Mouse (Mus musculus) limb, embryonic 15.5 days (tissue): ENCODE measurements around the gene Dydc1. TPM values are rescaled to one million over a fixed set of nuclear protein-coding genes. Genes with fewer than 3 reads are reported as not detected.

ENCODE experiments used
- ATAC-seq: fragments of 200-750 bp; cut with Nextera tagmentation; 2 replicates; pipeline ENCODE4 v1.8.0; 2017; ENCODE audit warnings: low read depth, moderate TSS enrichment; ENCODE audit not compliant: insufficient number of reproducible peaks, low FRiP score, low TSS enrichment
- H3K27ac ChIP-seq: fragments of 300-500 bp; sonication (generic); 2 replicates; pipeline ENCODE4 v1.5.1; 2015; ENCODE audit warnings: moderate library complexity, mild to moderate bottlenecking, inconsistent platforms
- H3K27me3 ChIP-seq: fragments of 300-500 bp; sonication (generic); 2 replicates; pipeline ENCODE4 v1.6.1; 2015; ENCODE audit warnings: inconsistent platforms
- H3K36me3 ChIP-seq: fragments of 300-500 bp; sonication (generic); 2 replicates; pipeline ENCODE4 v1.6.1; 2015; ENCODE audit warnings: inconsistent platforms
- H3K4me1 ChIP-seq: fragments of 300-500 bp; sonication (generic); 2 replicates; pipeline ENCODE4 v1.6.1; 2015; ENCODE audit warnings: inconsistent platforms
- H3K4me2 ChIP-seq: fragments of 300-500 bp; sonication (generic); 2 replicates; pipeline ENCODE4 v1.6.1; 2015; ENCODE audit warnings: mild to moderate bottlenecking, inconsistent platforms
- H3K4me3 ChIP-seq: fragments of 300-500 bp; sonication (generic); 2 replicates; pipeline ENCODE4 v1.5.1; 2015; ENCODE audit warnings: mild to moderate bottlenecking, inconsistent platforms
- H3K9ac ChIP-seq: fragments of 300-500 bp; sonication (generic); 2 replicates; pipeline ENCODE4 v1.6.1; 2015; ENCODE audit warnings: inconsistent platforms
- H3K9me3 ChIP-seq: fragments of 300-500 bp; sonication (generic); 2 replicates; pipeline ENCODE4 v1.6.1; 2016; ENCODE audit warnings: inconsistent platforms
- WGBS: fragments of 180-500 bp; shearing (Covaris S2); methylation state at CpG from one replicate; pipeline ENCODE4 v1.1.7; 2015; 5-methylcytosine and 5-hydroxymethylcytosine counted together
- polyA plus RNA-seq: library from polyadenylated mRNA; unstranded; fragments of >200 nt; fragmentation: Nextera tagmentation; extraction: Ambion mirVana; gene quantifications from 2 replicates; pipeline ENCODE4 v1.2.1, GENCODE M21; 2015

Gene Dydc1
- polyA plus RNA-seq, 1 experiment from 2014 or later = not detected

DNA sequence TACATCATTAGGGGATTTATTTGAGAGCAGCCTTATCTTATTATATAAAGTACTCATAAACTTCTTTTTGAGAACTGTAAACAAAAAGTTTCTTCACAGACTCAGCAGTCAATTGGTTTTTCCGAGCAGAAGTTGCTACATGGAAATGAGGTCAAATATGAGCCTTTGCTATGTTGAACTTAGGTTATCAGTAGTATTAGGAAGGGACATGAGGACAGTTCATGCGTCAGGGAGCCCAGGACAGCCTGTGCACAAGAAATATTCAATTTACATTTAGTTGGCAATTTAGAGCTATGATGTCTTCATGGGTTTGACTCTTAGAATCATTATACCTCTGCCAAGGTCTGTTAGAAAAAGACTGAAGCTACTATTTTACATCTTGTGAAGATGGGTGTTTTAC, 29.6 kb downstream of the Dydc1 start:
- Histone ChIP-seq H3K4me1 (no peaks in the 10 kb centered on the region), H3K27ac (no peak overlapping the region), H3K4me3 (no peak overlapping the region), H3K9me3 (no peaks in the 10 kb centered on the region), H3K36me3 (no peaks in the 10 kb centered on the region), H3K27me3 (no peaks in the 10 kb centered on the region), H3K9ac (no peak overlapping the region), H3K4me2 (no peak overlapping the region)
- WGBS = 76% methylated on average over 2 of the region's 2 CpGs
- no peak for ATAC-seq

GRCm38 (mm10) chr14:41104853-41105444, 32.2 kb downstream of the Dydc1 start, which contains the start of gene Mat1a:
TSS of gene Mat1a (plus strand) at chr14:41105035.
- no peaks in the 10 kb centered on the region for H3K9me3 ChIP-seq
- 64% methylated on average over 10 of the region's 10 CpGs for WGBS
- no peak for ATAC-seq
- H3K4me2 ChIP-seq = no peak within 1 kb of the TSS
- no peaks in the 10 kb centered on the region for H3K4me1 ChIP-seq
- no peak within 1 kb of the TSS for H3K9ac ChIP-seq
- no peaks in the 10 kb centered on the region for H3K27me3 ChIP-seq
- H3K36me3 ChIP-seq = no peaks in the 10 kb centered on the region
- H3K27ac ChIP-seq = no peak within 1 kb of the TSS
- no peak within 1 kb of the TSS for H3K4me3 ChIP-seq

DNA sequence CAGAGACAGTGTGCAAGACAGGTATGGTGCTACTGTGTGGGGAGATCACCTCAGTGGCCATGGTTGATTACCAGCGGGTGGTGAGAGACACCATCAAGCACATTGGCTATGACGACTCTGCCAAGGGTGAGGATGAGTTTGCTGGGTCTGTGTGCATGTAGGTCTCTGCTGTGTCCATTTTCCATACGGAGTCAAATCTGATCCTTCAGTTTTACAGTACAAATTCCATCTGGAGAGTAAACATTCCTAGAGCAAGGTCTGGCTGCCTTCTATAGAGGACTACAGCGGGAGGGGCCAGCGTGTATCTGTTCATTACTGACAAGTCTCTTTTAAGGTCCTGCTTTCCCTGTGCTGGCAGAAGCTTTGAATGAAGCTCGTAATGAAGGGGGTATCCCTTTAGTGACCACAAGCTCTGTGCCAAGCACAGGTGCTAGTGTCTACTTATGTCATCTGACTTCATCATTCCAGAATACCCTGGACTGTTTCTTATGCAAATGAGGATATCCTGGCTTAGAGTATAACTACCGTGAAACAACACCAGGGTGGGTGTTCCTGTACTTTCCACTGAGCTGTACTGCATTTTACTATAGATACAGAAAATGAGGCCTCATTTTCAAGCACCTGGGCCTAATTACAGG, 38.4 kb downstream of the Dydc1 start:
- Histone ChIP-seq H3K4me3 (no peak overlapping the region), H3K36me3 (no peaks in the 10 kb centered on the region), H3K4me2 (no peak overlapping the region), H3K27ac (no peak overlapping the region), H3K27me3 (no peaks in the 10 kb centered on the region), H3K4me1 (no peaks in the 10 kb centered on the region), H3K9me3 (no peaks in the 10 kb centered on the region), H3K9ac (no peak overlapping the region)
- ATAC-seq = no peak
- 87% methylated on average over 7 of the region's 7 CpGs for WGBS

DNA sequence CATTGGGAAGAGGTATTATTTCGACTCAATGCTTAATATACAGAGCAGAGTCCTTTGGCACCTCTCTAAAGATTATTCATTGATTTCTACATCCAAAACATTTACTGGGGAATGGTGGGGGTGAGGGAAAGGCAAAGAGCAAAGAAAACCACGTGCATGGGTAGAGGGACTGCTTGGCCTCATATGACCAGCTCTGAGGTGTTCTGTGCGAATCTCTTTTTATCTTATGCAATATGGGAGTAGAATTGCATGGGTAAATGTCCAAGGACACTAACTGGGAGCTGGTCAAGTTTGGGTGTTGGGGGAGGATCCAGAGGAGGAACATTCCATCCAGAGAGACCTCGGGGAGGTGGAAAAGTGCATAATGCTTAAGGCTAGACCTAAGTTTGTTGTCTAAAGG, 40.2 kb downstream of the Dydc1 start:
- ATAC-seq = no peak
- WGBS = 80% methylated on average over 4 of the region's 4 CpGs

DNA sequence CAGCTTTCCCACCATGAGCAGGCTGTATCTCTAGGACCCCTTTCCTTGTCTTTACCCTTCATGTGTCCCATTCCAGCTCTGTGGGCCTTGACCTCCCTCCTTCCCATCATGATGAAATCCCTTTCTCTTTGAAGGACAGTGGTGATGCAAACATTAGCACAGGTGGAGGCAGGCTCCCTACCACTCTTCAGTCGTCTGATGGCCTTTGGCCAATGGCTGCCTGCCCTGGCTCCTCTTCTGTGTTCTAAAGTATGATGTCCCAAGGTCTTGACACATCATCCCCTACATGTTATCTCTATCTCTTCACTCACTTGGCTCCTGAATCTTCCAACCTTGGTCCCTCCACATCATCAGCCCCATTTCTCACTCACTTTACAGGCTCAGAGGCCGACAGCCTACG, 43.6 kb downstream of the Dydc1 start:
- WGBS = 79% methylated on average over 3 of the region's 3 CpGs
- H3K4me3 ChIP-seq = no peak overlapping the region
- no peak for ATAC-seq

More for the DNA sequence above, 40.2 kb downstream of the Dydc1 start:
- Histone ChIP-seq H3K9ac (no peak overlapping the region), H3K9me3 (no peaks in the 10 kb centered on the region), H3K27ac (no peak overlapping the region), H3K4me3 (no peak overlapping the region), H3K36me3 (no peaks in the 10 kb centered on the region), H3K27me3 (no peaks in the 10 kb centered on the region), H3K4me2 (no peak overlapping the region), H3K4me1 (no peaks in the 10 kb centered on the region)

GRCm38 (mm10) chr14:41124683-41125082, 52.0 kb downstream of the Dydc1 start:
- Histone ChIP-seq H3K9ac (no peak overlapping the region), H3K4me2 (no peak overlapping the region), H3K27me3 (no peaks in the 10 kb centered on the region), H3K4me1 (no peaks in the 10 kb centered on the region), H3K9me3 (no peaks in the 10 kb centered on the region), H3K4me3 (no peak overlapping the region), H3K36me3 (no peaks in the 10 kb centered on the region), H3K27ac (no peak overlapping the region)
- WGBS = 88% methylated on average over 5 of the region's 5 CpGs
- no peak for ATAC-seq

More for the DNA sequence above, 43.6 kb downstream of the Dydc1 start:
- H3K4me1 ChIP-seq = no peaks in the 10 kb centered on the region
- no peak overlapping the region for H3K27ac ChIP-seq
- H3K9me3 ChIP-seq = no peaks in the 10 kb centered on the region
- H3K36me3 ChIP-seq = no peaks in the 10 kb centered on the region
- H3K9ac ChIP-seq = no peak overlapping the region
- no peaks in the 10 kb centered on the region for H3K27me3 ChIP-seq
- H3K4me2 ChIP-seq = no peak overlapping the region

GRCm38 (mm10) chr14:41127997-41128396, 55.3 kb downstream of the Dydc1 start:
- H3K4me1 ChIP-seq = no peaks in the 10 kb centered on the region
- H3K4me3 ChIP-seq = no peak overlapping the region
- no peak for ATAC-seq
- 18% methylated on average over 4 of the region's 4 CpGs for WGBS
- H3K9ac ChIP-seq = no peak overlapping the region
- no peak overlapping the region for H3K4me2 ChIP-seq
- no peaks in the 10 kb centered on the region for H3K9me3 ChIP-seq
- H3K36me3 ChIP-seq = no peaks in the 10 kb centered on the region
- H3K27me3 ChIP-seq = no peaks in the 10 kb centered on the region
- H3K27ac ChIP-seq = no peak overlapping the region

DNA sequence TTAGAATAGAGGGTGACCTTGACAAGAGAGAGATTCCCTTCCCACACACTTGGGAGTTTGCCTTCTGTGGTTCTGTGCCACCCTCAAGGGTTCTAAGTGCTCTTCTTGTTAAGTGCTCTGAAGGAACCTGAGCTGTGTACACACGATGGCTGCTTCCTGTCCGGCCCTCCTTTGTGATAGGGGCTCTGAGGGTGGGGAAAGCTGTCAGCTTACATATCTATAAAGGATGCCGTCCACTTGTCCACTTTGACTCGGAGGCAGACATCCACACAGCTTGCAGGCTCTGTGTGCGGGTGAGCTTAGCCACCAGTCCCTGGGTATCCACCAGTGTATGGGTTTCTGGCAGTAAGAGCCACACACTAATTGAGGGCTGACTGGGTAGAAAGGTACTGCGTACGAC, 58.8 kb downstream of the Dydc1 start, which contains the start of gene Sftpa1:
Gene Sftpa1 (plus strand): TSS at position 243 of the 400 bp plus-strand sequence.
- Histone ChIP-seq H3K4me2 (no peak within 1 kb of the TSS), H3K4me1 (no peaks in the 10 kb centered on the region), H3K36me3 (no peaks in the 10 kb centered on the region), H3K27me3 (no peaks in the 10 kb centered on the region), H3K9me3 (no peaks in the 10 kb centered on the region), H3K9ac (no peak within 1 kb of the TSS), H3K4me3 (no peak within 1 kb of the TSS), H3K27ac (no peak within 1 kb of the TSS)
- no peak for ATAC-seq
- 83% methylated on average over 7 of the region's 7 CpGs for WGBS

- no peak overlapping the region for H3K4me2 ChIP-seq
- ATAC-seq = no peak
- no peak overlapping the region for H3K27ac ChIP-seq
- H3K9ac ChIP-seq = no peak overlapping the region
- no peaks in the 10 kb centered on the region for H3K27me3 ChIP-seq
- no peaks in the 10 kb centered on the region for H3K9me3 ChIP-seq
- no peaks in the 10 kb centered on the region for H3K4me1 ChIP-seq
- no peak overlapping the region for H3K4me3 ChIP-seq
- no peaks in the 10 kb centered on the region for H3K36me3 ChIP-seq
These were observed 64.3 kb downstream of the Dydc1 start for GRCm38 (mm10) chr14:41137006-41137405.

DNA sequence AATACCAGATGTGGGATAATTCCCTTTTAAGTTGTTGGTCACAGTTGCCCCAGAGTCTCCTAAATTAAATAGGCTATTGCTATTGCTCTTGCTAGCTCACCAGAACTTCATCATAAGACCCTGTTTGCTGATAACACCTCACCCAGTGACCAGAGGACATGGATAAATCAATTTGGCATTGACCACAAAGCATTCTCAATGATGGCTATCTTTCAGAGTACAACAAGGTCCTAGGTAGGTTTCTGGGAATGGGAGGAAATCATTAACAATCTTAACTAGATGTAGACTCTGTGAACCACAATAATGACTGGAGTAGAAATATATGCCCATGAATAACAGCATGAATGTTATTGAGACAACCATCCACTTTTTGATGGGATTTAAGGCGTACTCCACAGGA, 68.0 kb downstream of the Dydc1 start:
- H3K36me3 ChIP-seq = no peaks in the 10 kb centered on the region
- no peak overlapping the region for H3K9ac ChIP-seq
- no peak for ATAC-seq
- WGBS = 95% methylated on average over 1 of the region's 1 CpGs
- H3K9me3 ChIP-seq = no peaks in the 10 kb centered on the region
- no peak overlapping the region for H3K27ac ChIP-seq
- no peaks in the 10 kb centered on the region for H3K27me3 ChIP-seq
- no peak overlapping the region for H3K4me3 ChIP-seq
- H3K4me1 ChIP-seq = no peaks in the 10 kb centered on the region
- no peak overlapping the region for H3K4me2 ChIP-seq
